Mouse (Mus musculus) erythroblast, adult 5-6 weeks (primary cell): ENCODE data around the gene Gnptab. TPM values are rescaled to one million over a fixed set of nuclear protein-coding genes. Genes with fewer than 3 reads are reported as not detected.

Experiments used
- ATAC-seq: replicated peaks from 2 replicates; pipeline ENCODE4 v1.8.0; 2016; ENCODE audit warnings: moderate number of reproducible peaks, mild to moderate bottlenecking, moderate TSS enrichment, inconsistent platforms; ENCODE audit not compliant: poor library complexity, low FRiP score, severe bottlenecking
- total RNA-seq, 2 experiments: library from RNA; stranded (forward) in 1 of 2; stranded (reverse) in 1 of 2; fragments of 150-400 nt in 1 of 2; fragments of 200-764, 138-1000 nt in 1 of 2; gene quantifications; 2 replicates each; pipeline versions ENCODE4 v1.2.3 to v1.2.4; 2015 to 2017; ENCODE audit warnings: low replicate concordance in 2 of 2

Gene Gnptab
- total RNA-seq, 2 experiments from 2014 or later, result 11.0 to 20.2 TPM

- ATAC-seq, result no peak
Observed at GRCm38 (mm10) chr10:88494959-88495587, 116.1 kb downstream of the Gnptab start.

Other genes starting within 250 kb of the Gnptab start
- 10.2 and 14.8 TPM in 2 replicates for gene Parpbp, start 232.2 kb upstream of the Gnptab start, total RNA-seq (2015; ENCODE audit: low replicate concordance)
- 9.9 and 19.1 TPM in 2 replicates for gene Parpbp, start 232.2 kb upstream of the Gnptab start, total RNA-seq (2017; ENCODE audit: low replicate concordance)
- 9.8 and 18.6 TPM in 2 replicates for gene Nup37, start 232.1 kb upstream of the Gnptab start, total RNA-seq (2015; ENCODE audit: low replicate concordance)
- gene Nup37, start 232.1 kb upstream of the Gnptab start, total RNA-seq (2017; ENCODE audit: low replicate concordance), result 7.5 and 13.1 TPM in 2 replicates
- gene Washc3, start 178.0 kb upstream of the Gnptab start, total RNA-seq (2015; ENCODE audit: low replicate concordance), result 21.3 and 22.8 TPM in 2 replicates
- 4.0 and 4.9 TPM in 2 replicates for gene Washc3, start 178.0 kb upstream of the Gnptab start, total RNA-seq (2017; ENCODE audit: low replicate concordance)
- 13.8 and 19.0 TPM in 2 replicates for gene Dram1, start 52 bp upstream of the Gnptab start, total RNA-seq (2015; ENCODE audit: low replicate concordance)
- 7.5 and 11.8 TPM in 2 replicates for gene Dram1, start 52 bp upstream of the Gnptab start, total RNA-seq (2017; ENCODE audit: low replicate concordance)
- not detected in 2 replicates for gene Sycp3, start 80.4 kb downstream of the Gnptab start, total RNA-seq (2015; ENCODE audit: low replicate concordance)
- gene Sycp3, start 80.4 kb downstream of the Gnptab start, total RNA-seq (2017; ENCODE audit: low replicate concordance), result not detected in 2 replicates
- gene Chpt1, start 124.9 kb downstream of the Gnptab start, total RNA-seq (2015; ENCODE audit: low replicate concordance), result 0.77 and 4.4 TPM in 2 replicates
- gene Chpt1, start 124.9 kb downstream of the Gnptab start, total RNA-seq (2017; ENCODE audit: low replicate concordance), result 2.0 and 3.3 TPM in 2 replicates
- not detected in 2 replicates for gene Mybpc1, start 226.0 kb downstream of the Gnptab start, total RNA-seq (2015; ENCODE audit: low replicate concordance)
- not detected in 2 replicates for gene Mybpc1, start 226.0 kb downstream of the Gnptab start, total RNA-seq (2017; ENCODE audit: low replicate concordance)